Mouse (Mus musculus): ENCODE results near the gene Zfp938.

Gene Zfp938

DNA sequence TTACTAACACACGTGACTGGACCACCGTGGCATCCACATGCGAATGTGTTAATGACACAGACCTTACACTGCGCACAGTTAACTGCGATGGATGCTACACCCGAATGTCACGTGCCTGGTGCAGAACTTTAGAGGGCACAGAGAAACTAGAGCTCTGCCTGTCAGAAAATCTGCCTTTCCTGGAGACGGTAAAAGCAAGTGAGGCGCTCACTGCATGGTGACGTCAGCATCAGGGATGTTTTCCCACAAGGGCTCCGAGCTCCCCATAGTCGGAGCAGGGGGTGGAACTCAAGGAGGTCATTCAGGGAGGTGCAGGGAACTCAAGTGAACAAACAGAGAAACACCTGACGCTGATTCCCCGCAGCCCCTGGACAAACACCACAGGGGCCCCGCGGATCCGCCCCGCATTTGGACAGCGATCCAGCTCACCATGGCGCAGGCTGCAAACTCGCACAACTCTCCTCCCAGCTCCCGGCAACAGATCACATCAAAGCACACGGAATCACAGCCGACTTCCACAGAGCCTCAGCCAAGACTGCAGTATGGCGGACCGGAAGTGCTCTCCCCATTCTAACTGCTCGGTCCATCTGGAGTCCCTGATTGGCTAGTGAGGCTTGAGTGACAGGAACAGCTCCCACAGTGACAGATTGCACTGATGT is at the start of gene Zfp938:
TSS of gene Zfp938 (minus strand) at position 539 of the 659 bp plus-strand sequence.
- peak; percentile 82 to 84 for DNase-seq

- no peak for DNase-seq
Measured at GRCm38 (mm10) chr10:82257331-82257730, 16.3 kb upstream of the Zfp938 start.

- no peak for DNase-seq
Measured at GRCm38 (mm10) chr10:82245021-82245420, 3.9 kb upstream of the Zfp938 start.

GRCm38 (mm10) chr10:82241401-82241788 is 315 bp upstream of the Zfp938 start:
- DNase-seq: no peak

DNA sequence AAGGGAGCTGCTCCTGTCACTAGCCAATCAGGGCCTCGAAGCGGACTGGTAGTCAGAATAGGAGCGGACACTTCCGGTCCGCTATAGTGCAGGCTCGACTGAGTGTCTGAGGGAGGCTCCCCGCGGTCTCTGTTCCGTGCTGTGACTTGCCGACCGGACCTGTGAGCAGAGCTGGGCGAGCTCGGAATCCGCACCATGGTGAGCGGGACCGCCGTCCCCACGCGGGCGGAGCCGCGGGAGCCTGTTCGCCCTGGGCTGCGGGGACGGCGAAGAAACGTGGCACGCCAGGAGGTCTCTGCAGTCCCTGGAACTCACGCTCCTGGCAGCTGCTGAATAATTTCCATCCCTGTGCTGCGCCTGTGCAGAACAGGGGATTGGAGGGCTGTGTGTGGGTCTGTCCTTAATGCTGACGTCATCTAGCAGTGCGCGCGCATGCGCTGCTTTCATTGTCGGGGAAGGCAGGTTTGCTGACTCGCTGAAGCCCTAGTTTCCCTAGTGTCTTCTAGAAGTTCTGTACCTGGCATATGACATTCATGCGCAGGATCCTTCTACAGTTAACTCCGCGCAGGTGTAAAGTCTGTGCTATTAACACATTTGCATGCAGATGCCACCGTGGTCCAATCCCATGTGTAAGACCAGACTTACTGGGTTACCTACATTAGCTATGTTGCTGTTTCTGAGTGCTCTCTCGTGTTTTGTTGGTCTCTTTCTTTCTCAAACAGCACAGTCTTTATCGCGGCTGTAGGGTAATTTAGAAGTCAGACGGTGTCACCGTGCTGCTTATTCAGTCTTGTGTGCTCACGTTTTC is 62.6 kb downstream of the Zfp938 start:
- peak; percentile 78 to 85 for DNase-seq
